Mouse (Mus musculus) kidney, embryonic 14.5 days (tissue): ENCODE measurements at regions not wholly inside any gene's neighbourhood (a gene's known extent, or its start where the extent isn't known, plus 50 kb on each side); places are given as distances from the start of the nearest gene placed in this dataset.

ENCODE experiments used
- ATAC-seq: fragments of 200-750 bp; cut with Nextera tagmentation; 2 replicates; pipeline ENCODE4 v1.8.0; 2017; ENCODE audit warnings: moderate number of reproducible peaks, mild to moderate bottlenecking, moderate TSS enrichment, moderate library complexity; ENCODE audit not compliant: low FRiP score, low TSS enrichment
- H3K27ac ChIP-seq: fragments of 300-500 bp; sonication (generic); 2 replicates; pipeline ENCODE4 v1.5.1; 2014; ENCODE audit warnings: low read depth, mild to moderate bottlenecking, low read length, moderate library complexity, mixed read lengths
- H3K27me3 ChIP-seq: fragments of 300-500 bp; sonication (generic); 2 replicates; pipeline ENCODE4 v1.6.1; 2014; ENCODE audit warnings: mild to moderate bottlenecking, low read length; ENCODE audit not compliant: control insufficient read depth, insufficient read depth
- H3K36me3 ChIP-seq: fragments of 300-500 bp; sonication (generic); 2 replicates; pipeline ENCODE4 v1.6.1; 2014; ENCODE audit warnings: low read length, mixed read lengths; ENCODE audit not compliant: control insufficient read depth, insufficient read depth
- H3K4me1 ChIP-seq: fragments of 300-500 bp; sonication (generic); 2 replicates; pipeline ENCODE4 v1.6.1; 2014; ENCODE audit warnings: low read length, mixed read lengths; ENCODE audit not compliant: control insufficient read depth, insufficient read depth
- H3K4me2 ChIP-seq: fragments of 300-500 bp; sonication (generic); replicated peaks from 2 replicates; pipeline ENCODE4 v1.6.1; 2014; ENCODE audit warnings: low read depth, mild to moderate bottlenecking, low read length
- H3K4me3 ChIP-seq: fragments of 300-500 bp; sonication (generic); 2 replicates; pipeline ENCODE4 v1.5.1; 2014; ENCODE audit warnings: mild to moderate bottlenecking, low read length
- H3K9ac ChIP-seq: fragments of 300-500 bp; sonication (generic); 2 replicates; pipeline ENCODE4 v1.6.1; 2014; ENCODE audit warnings: low read depth, mild to moderate bottlenecking, low read length, moderate library complexity
- H3K9me3 ChIP-seq: fragments of 300-500 bp; sonication (generic); 2 replicates; pipeline ENCODE4 v1.6.1; 2016; ENCODE audit warnings: low read length; ENCODE audit not compliant: control insufficient read depth
- WGBS: fragments of 180-500 bp; shearing (Covaris S2); extraction: QIAGEN DNeasy Blood & Tissue Kit; methylation state at CpG from one replicate; pipeline ENCODE4 v1.1.7; 2014; 5-methylcytosine and 5-hydroxymethylcytosine counted together

DNA sequence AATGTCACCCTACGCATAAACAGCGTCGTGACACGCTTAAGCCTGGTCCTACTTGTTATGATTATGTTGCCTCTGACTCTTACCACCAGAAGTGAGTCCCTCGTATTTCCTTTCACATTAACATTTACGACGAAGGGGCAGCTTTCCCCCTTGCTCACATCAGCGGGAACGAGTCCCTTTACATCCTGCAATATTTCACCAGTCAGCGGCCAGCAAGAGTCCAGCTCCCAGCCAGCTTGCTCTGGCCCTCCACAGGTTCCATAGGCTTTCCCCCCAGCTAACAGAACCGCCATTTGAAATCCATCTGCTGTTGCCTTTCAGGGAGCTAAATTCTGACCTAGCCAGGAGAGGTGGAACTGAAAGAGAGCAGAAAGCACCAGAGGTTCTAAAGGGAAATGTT is 342.5 kb downstream of the Lmo4 start:
- Histone ChIP-seq H3K4me3 (no peak overlapping the region), H3K9me3 (no peaks in the 10 kb centered on the region), H3K9ac (no peak overlapping the region), H3K36me3 (no peaks in the 10 kb centered on the region), H3K4me2 (no peak overlapping the region), H3K27me3 (no peaks in the 10 kb centered on the region), H3K27ac (no peak overlapping the region), H3K4me1 (peaks cover 6% of the 10 kb centered on the region; the same call in 1 of the 2 replicates)
- WGBS, result 20% methylated on average over 11 of the region's 11 CpGs
- ATAC-seq, result peak; percentile 59; the same call in 1 of the 2 replicates

DNA sequence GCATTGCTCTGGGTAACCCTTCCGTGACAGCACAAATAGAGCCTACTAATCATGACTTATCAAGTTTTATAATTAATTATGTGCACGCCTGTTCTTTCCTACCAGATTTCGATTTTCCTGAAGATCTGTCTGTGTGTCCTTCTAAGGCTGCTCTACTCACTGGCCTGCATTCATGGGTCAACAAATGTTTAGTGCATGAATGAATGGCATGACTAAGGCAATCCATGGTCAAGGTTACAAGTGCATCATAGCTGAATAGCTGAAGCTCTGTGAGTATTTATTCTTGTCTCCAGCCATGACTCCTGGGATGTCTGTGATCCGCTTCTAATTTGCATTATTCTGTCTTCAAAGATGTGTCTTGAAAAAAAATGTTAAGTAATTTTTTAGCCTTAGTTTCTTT is 343.2 kb downstream of the Lmo4 start:
- no peak overlapping the region for H3K4me2 ChIP-seq
- H3K9ac ChIP-seq, result no peak overlapping the region
- peaks cover 6% of the 10 kb centered on the region; the same call in 1 of the 2 replicates for H3K4me1 ChIP-seq
- H3K4me3 ChIP-seq, result no peak overlapping the region
- ATAC-seq, result no peak
- no peaks in the 10 kb centered on the region for H3K36me3 ChIP-seq
- no peaks in the 10 kb centered on the region for H3K27me3 ChIP-seq
- 63% methylated on average over 4 of the region's 4 CpGs for WGBS
- no peak overlapping the region for H3K27ac ChIP-seq
- no peaks in the 10 kb centered on the region for H3K9me3 ChIP-seq

DNA sequence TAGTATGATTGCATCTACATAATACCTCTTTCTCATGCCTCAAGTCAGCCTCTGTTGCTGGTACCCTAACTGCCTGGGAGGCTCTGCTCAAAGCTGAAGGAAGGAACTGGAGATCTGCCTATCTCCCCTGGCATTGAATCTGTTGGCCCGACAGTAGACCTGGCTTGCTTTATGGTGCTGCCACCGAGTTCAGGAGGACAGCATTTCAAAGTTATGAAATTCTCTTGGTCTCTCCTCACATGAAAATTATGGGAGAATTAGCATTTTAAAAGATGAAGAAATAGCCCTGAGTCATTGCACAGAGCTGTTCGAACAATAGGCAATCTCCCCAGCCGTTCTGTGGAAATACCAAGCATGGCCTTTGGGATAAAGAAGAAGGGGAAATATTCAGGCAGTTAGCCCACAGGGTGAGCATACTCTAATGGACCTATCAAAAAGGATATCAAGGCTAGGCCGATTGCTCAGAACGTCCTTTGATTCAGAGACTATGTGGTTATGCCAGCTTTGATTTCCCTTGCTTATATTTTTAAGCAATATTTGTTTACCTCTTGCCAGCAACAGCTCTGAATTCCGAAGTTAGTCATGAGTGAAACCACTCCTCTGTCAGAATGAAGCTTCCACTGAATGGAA is 369.3 kb downstream of the Lmo4 start:
- H3K9ac ChIP-seq, result no peak overlapping the region
- H3K27ac ChIP-seq, result no peak overlapping the region
- no peak overlapping the region for H3K4me2 ChIP-seq
- no peak for ATAC-seq
- H3K27me3 ChIP-seq, result no peaks in the 10 kb centered on the region
- 89% methylated on average over 7 of the region's 7 CpGs for WGBS
- no peaks in the 10 kb centered on the region for H3K36me3 ChIP-seq
- no peaks in the 10 kb centered on the region for H3K9me3 ChIP-seq
- H3K4me1 ChIP-seq, result no peaks in the 10 kb centered on the region
- no peak overlapping the region for H3K4me3 ChIP-seq

DNA sequence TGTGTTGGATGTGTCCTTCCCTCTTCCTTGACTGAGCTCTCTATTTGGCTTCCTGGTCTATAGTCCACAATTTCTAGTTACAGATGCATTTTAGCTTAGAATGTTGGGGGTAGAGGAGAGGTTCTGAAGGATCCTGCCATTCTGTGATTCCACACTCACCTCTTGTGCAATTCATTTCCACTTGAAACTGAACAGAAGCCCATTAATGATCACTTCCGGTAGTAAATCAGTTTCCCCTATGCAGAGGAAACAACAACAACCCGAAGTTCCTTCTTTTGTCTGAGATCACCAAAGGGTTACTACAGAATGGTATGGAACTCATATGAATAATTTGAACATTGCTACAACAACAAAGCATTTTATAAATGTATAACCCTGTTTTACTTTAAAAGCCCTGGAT is 370.3 kb downstream of the Lmo4 start:
- H3K4me2 ChIP-seq, result no peak overlapping the region
- WGBS, result 65% methylated on average over 2 of the region's 2 CpGs
- no peaks in the 10 kb centered on the region for H3K36me3 ChIP-seq
- no peaks in the 10 kb centered on the region for H3K27me3 ChIP-seq
- no peak overlapping the region for H3K27ac ChIP-seq
- H3K4me1 ChIP-seq, result no peaks in the 10 kb centered on the region
- H3K9ac ChIP-seq, result no peak overlapping the region
- no peaks in the 10 kb centered on the region for H3K9me3 ChIP-seq
- ATAC-seq, result no peak
- H3K4me3 ChIP-seq, result no peak overlapping the region

DNA sequence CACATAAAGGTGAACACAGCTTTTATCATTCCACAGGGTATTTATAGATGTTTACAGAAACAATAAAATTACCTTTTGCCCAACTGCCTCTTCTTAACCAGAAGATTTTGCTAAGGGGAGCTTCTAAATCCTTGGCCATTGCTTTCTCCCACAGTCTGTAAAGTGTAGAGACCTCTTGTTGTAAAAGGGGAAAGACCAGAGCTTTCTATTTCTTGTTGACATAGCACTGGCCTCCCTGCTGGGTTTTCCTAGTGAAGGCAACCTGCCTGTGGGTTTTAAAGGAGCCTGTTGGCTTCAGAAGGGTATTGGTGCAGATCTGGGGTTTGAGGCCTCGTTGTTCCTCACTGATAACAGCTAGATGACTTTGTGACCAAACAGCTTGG is 381.6 kb downstream of the Lmo4 start:
- WGBS, result 42% methylated on average over 1 of the region's 1 CpGs
- Histone ChIP-seq H3K4me2 (no peak overlapping the region), H3K9me3 (no peaks in the 10 kb centered on the region), H3K4me1 (no peaks in the 10 kb centered on the region), H3K36me3 (no peaks in the 10 kb centered on the region), H3K4me3 (no peak overlapping the region), H3K9ac (no peak overlapping the region), H3K27me3 (no peaks in the 10 kb centered on the region), H3K27ac (no peak overlapping the region)
- ATAC-seq, result no peak

DNA sequence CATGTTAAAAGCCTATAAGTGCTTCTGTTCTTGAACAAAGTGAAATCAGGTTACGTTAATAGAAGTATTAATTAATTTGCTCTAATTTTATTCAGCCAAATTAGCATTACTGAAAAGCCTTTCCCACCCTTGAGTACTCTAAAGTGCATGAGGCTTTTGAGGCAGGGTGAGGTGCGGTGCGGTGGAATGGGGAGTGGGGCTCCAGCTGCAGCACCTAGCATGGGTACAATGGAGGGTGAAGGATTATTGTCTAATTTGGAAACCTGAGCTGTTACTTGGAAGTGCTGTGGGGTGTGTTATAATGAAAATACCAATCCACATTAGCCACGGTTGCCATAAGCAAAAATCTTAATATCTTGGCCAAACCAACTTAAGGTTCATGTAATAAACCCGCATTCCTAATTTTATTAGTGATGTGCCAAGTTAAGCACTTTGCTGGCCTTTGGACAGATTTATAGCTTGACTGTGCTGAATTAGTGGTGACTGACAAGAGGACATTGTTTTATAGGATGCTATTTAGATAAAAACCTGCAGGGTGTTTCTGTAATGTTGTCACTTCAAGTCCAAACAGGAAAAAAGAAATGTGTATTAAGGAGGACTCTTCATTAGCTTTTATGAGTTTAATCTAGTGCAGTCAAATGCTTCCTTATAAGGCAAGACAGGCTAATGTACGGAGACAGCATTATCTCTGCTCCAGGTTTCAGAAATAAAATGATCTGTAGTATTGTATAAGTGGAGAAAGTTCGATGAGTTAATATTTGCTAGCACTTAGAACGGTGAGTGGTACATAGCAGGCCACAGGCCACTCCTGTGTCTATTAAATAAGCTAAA is 382.2 kb downstream of the Lmo4 start:
- Histone ChIP-seq H3K9me3 (no peaks in the 10 kb centered on the region), H3K9ac (no peak overlapping the region), H3K27ac (no peak overlapping the region), H3K4me2 (no peak overlapping the region), H3K4me3 (no peak overlapping the region), H3K4me1 (no peaks in the 10 kb centered on the region), H3K27me3 (no peaks in the 10 kb centered on the region), H3K36me3 (no peaks in the 10 kb centered on the region)
- no peak for ATAC-seq
- WGBS, result 78% methylated on average over 8 of the region's 8 CpGs

DNA sequence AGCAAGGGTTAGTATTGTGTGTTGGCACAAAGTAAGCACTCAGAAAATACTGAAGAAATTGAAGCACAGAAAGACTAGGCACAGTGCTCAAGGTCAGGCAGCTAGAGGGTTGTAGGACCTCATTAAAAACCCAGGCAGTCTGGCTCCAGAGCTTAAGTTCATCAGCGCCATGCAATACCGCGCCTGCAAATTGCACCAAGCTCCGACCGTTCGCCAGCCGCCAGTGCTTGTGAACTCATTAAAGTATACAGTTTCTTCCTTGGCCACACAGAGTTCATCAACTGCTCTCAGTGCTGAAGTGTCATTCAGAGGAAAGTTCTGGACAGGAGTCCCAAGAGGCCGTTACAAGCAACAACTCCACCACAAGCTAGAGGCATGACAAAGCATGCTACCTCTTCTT is 397.5 kb downstream of the Lmo4 start:
- Histone ChIP-seq H3K4me3 (no peak overlapping the region), H3K4me1 (no peaks in the 10 kb centered on the region), H3K4me2 (no peak overlapping the region), H3K27ac (peak overlapping the region; percentile 55; the same call in 1 of the 2 replicates), H3K27me3 (no peaks in the 10 kb centered on the region), H3K36me3 (no peaks in the 10 kb centered on the region), H3K9me3 (peaks cover 3% of the 10 kb centered on the region; the same call in 1 of the 2 replicates), H3K9ac (no peak overlapping the region)
- 49% methylated on average over 8 of the region's 8 CpGs for WGBS
- ATAC-seq, result peak; percentile 64; the same call in 1 of the 2 replicates

DNA sequence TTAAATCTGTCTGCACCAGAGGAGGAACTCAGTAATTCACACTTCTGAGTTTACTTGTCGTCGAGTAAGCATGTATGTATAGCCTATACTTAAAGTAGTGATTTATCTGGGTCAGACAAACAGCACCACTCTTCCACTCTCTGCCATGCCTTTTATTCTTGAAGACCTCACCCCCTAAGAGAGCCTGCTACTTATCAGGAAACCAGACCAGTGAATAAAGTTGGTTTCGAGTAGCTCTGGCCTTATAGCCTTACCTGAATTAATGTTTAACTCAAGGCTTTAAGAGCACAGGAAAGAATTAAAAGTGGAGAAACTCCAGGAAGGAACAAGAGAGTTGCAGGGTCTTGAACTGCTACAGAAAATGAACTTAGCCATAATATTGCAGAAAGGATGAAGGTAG is 398.1 kb downstream of the Lmo4 start:
- Histone ChIP-seq H3K36me3 (no peaks in the 10 kb centered on the region), H3K4me2 (no peak overlapping the region), H3K4me1 (no peaks in the 10 kb centered on the region), H3K9ac (no peak overlapping the region), H3K27ac (peak overlapping the region; percentile 55; the same call in 1 of the 2 replicates), H3K27me3 (no peaks in the 10 kb centered on the region), H3K9me3 (peaks cover 3% of the 10 kb centered on the region; the same call in 1 of the 2 replicates), H3K4me3 (no peak overlapping the region)
- WGBS, result 47% methylated on average over 3 of the region's 3 CpGs
- ATAC-seq, result no peak; the same call in 1 of the 2 replicates

DNA sequence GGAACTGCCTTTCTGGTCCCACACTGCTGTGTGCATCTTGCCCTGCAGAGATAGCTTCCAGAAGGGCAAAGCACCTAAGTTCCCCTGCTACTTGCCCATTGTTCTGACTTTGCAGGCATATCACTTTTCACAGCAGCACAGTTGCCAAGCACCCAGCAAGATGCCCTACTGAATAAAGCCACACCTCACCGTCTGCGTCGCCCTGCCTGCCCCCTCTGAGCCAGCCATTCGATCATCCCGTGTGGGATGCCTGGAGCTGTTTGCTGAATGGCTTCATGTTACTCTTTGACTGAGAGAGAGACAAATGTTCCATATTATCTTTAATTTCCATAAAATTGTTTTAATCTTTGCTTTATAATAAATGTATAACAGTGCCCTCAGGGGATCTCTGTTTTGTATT is 407.2 kb downstream of the Lmo4 start:
- Histone ChIP-seq H3K27ac (no peak overlapping the region), H3K4me1 (no peaks in the 10 kb centered on the region), H3K9ac (no peak overlapping the region), H3K4me3 (no peak overlapping the region), H3K9me3 (no peaks in the 10 kb centered on the region), H3K36me3 (no peaks in the 10 kb centered on the region), H3K27me3 (no peaks in the 10 kb centered on the region), H3K4me2 (no peak overlapping the region)
- ATAC-seq, result no peak
- WGBS, result 45% methylated on average over 5 of the region's 5 CpGs
